Mouse (Mus musculus) lung, postnatal 0 days (tissue): ENCODE data around the gene Zbtb16. TPM values are rescaled to one million over a fixed set of nuclear protein-coding genes. Genes with fewer than 3 reads are reported as not detected.

Experiments
- ATAC-seq: fragments of 200-750 bp; cut with Nextera tagmentation; 2 replicates; pipeline ENCODE4 v1.8.0; 2017; ENCODE audit warnings: moderate library complexity
- DNase-seq: peaks from one replicate; pipeline ENCODE4 v3.0.0-alpha.2; 2016; ENCODE audit warnings: low spot score
- H3K27ac ChIP-seq: fragments of 300-500 bp; sonication (generic); 2 replicates; pipeline ENCODE4 v1.5.1; 2014; ENCODE audit warnings: antibody characterized with exemption, mild to moderate bottlenecking, low read length, mixed read lengths
- H3K27me3 ChIP-seq: fragments of 300-500 bp; sonication (generic); replicated peaks from 2 replicates; pipeline ENCODE4 v1.6.1; 2014; ENCODE audit warnings: low read length, mixed read lengths; ENCODE audit not compliant: insufficient read depth
- H3K36me3 ChIP-seq: fragments of 300-500 bp; sonication (generic); 2 replicates; pipeline ENCODE4 v1.6.1; 2014; ENCODE audit warnings: low read length, mixed read lengths; ENCODE audit not compliant: insufficient read depth
- H3K4me1 ChIP-seq: fragments of 300-500 bp; sonication (generic); 2 replicates; pipeline ENCODE4 v1.6.1; 2014; ENCODE audit warnings: antibody characterized with exemption, low read depth, low read length, mixed read lengths; ENCODE audit not compliant: insufficient read depth
- H3K4me2 ChIP-seq: fragments of 300-500 bp; sonication (generic); replicated peaks from 2 replicates; pipeline ENCODE4 v1.6.1; 2014; ENCODE audit warnings: low read depth, mild to moderate bottlenecking, low read length, moderate library complexity, mixed read lengths
- H3K4me3 ChIP-seq: fragments of 300-500 bp; sonication (generic); 2 replicates; pipeline ENCODE4 v1.5.1; 2014; ENCODE audit warnings: low read depth, low read length
- H3K9ac ChIP-seq: fragments of 300-500 bp; sonication (generic); replicated peaks from 2 replicates; pipeline ENCODE4 v1.6.1; 2014; ENCODE audit warnings: low read depth, mild to moderate bottlenecking
- H3K9me3 ChIP-seq: fragments of 300-500 bp; sonication (generic); 2 replicates; pipeline ENCODE4 v1.6.1; 2016; ENCODE audit warnings: low read length, mixed read lengths
- CTCF ChIP-seq: IDR thresholded peaks from 2 replicates; pipeline ENCODE4 v1.5.1; 2016; ENCODE audit warnings: antibody characterized with exemption, mild to moderate bottlenecking
- EP300 ChIP-seq: IDR thresholded peaks from 2 replicates; pipeline ENCODE4 v1.6.1; 2016; ENCODE audit warnings: antibody characterized with exemption, mild to moderate bottlenecking, control low read depth
- WGBS: fragments of 180-500 bp; shearing (Covaris S2); extraction: QIAGEN DNeasy Blood & Tissue Kit; methylation state at CpG from one replicate; pipeline ENCODE4 v1.1.7; 2014; 5-methylcytosine and 5-hydroxymethylcytosine counted together
- polyA plus RNA-seq: library from polyadenylated mRNA; unstranded; fragments of >200 nt; fragmentation: Nextera tagmentation; extraction: Ambion mirVana; gene quantifications from 2 replicates; pipeline ENCODE4 v1.2.1, GENCODE M21; 2015

The Zbtb16 gene
- polyA plus RNA-seq, 1 experiment from 2014 or later = 19.7 TPM

- TF ChIP-seq CTCF (no peak), EP300 (no peak)
- ATAC-seq = no peak
- WGBS = 52% methylated on average over 6 of the region's 6 CpGs
- Histone ChIP-seq H3K9ac (no peak overlapping the region), H3K4me2 (no peak overlapping the region), H3K27ac (no peak overlapping the region), H3K4me3 (no peak overlapping the region), H3K27me3 (no peaks in the 10 kb centered on the region), H3K36me3 (no peaks in the 10 kb centered on the region), H3K4me1 (peaks cover 41% of the 10 kb centered on the region), H3K9me3 (no peaks in the 10 kb centered on the region)
- DNase-seq = no peak
Observed at GRCm38 (mm10) chr9:48784937-48785336, 51.1 kb downstream of the Zbtb16 start.

DNA sequence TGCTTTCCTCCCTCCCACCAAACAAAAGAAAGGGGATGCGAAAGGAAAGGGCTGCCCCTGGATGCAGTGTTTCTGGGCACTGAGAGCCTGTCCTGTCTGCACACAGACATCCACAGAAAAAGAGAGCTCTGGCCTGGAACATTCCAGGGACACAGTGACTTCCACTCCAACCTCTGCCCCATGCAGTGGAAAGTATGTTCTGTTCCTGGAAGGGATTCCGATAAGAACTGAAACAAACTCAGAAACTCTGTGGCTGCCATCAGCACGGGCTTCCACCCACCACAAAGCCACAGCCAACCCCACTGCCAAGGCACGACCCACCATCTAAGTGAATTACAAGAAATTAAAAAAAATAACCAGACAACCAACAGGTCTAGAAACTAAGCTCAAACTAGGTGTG, 52.7 kb downstream of the Zbtb16 start:
- WGBS = 42% methylated on average over 4 of the region's 4 CpGs
- DNase-seq (no peak), ATAC-seq (peak; percentile 52)
- Histone ChIP-seq H3K9ac (no peak overlapping the region), H3K4me2 (no peak overlapping the region), H3K27ac (peak overlapping the region; percentile 57), H3K27me3 (no peaks in the 10 kb centered on the region), H3K9me3 (no peaks in the 10 kb centered on the region), H3K4me1 (peaks cover 31% of the 10 kb centered on the region), H3K4me3 (no peak overlapping the region), H3K36me3 (no peaks in the 10 kb centered on the region)
- TF ChIP-seq CTCF (no peak), EP300 (peak; percentile 82; the same call in 1 of the 2 replicates)

DNA sequence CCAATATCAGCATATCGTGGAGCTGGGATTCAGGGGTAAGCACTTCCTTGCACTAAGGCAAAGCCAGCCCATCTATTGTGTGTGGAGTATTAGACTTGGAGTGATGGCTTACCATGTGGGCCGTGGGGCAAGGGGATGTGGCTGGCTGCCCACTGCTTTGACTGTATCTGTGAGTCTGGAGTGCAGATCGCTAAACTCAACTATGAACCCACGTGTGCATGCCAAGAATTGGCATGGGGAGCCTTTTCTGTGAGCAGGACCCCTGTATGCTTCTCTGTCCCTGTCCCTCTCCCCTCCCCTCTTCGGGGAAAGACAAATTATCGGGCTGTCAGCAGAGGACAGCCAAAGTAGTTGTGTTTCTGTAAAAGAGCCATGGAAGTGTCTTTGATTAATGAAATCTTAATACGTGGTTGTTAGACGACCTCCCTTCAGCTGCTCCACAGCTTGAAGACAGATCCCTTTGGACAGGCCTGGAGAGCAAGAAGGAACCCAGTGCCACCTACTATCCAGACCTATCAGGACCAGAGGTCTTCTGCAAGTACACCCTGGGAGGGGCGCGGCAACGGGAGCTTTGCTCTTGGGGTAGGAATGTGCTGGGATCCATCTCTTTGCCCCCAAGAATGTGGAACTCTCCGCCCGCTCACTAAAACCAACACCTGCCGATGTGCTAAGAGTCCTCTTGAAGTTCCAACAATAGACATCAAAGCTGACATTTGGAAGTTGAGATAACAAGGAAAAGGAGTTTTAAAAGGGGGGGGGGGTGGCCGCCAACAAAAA, 53.5 kb downstream of the Zbtb16 start:
- Histone ChIP-seq H3K27me3 (no peaks in the 10 kb centered on the region), H3K9ac (no peak overlapping the region), H3K4me1 (peaks cover 22% of the 10 kb centered on the region; the same call in 1 of the 2 replicates), H3K9me3 (no peaks in the 10 kb centered on the region), H3K4me3 (no peak overlapping the region), H3K4me2 (no peak overlapping the region), H3K36me3 (no peaks in the 10 kb centered on the region), H3K27ac (peak overlapping the region; percentile 60)
- peak; percentile 78 for ATAC-seq
- 27% methylated on average over 15 of the region's 15 CpGs for WGBS
- DNase-seq = peak; percentile 65
- no peak for TF ChIP-seq CTCF
- TF ChIP-seq EP300 = peak; percentile 94

DNA sequence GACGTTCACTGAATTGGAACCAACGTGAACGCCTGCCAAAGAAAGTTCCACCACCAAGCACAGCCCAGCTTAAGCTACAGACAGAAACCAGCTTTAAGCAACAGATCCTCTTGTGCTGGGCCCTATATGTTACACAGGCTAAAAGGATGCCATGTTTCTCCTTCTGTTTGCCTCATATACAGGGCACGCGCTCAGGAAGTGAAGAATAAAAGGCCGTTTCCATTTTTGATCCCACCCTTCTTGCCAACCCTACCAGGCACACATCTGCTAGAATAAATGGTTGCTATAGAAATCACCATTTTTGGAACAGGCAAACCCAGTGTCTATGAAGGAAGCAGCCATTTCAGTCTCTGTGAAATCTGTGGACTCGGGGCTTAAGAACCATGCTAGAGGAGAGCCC, 59.8 kb downstream of the Zbtb16 start:
- H3K4me1 ChIP-seq = peaks cover 12% of the 10 kb centered on the region
- H3K9me3 ChIP-seq = no peaks in the 10 kb centered on the region
- no peak overlapping the region for H3K9ac ChIP-seq
- H3K27me3 ChIP-seq = no peaks in the 10 kb centered on the region
- WGBS = 81% methylated on average over 7 of the region's 7 CpGs
- TF ChIP-seq EP300 = no peak
- TF ChIP-seq CTCF = no peak
- no peak overlapping the region for H3K4me3 ChIP-seq
- DNase-seq = no peak
- H3K4me2 ChIP-seq = no peak overlapping the region
- no peak for ATAC-seq
- no peaks in the 10 kb centered on the region for H3K36me3 ChIP-seq
- H3K27ac ChIP-seq = peak overlapping the region; percentile 79

DNA sequence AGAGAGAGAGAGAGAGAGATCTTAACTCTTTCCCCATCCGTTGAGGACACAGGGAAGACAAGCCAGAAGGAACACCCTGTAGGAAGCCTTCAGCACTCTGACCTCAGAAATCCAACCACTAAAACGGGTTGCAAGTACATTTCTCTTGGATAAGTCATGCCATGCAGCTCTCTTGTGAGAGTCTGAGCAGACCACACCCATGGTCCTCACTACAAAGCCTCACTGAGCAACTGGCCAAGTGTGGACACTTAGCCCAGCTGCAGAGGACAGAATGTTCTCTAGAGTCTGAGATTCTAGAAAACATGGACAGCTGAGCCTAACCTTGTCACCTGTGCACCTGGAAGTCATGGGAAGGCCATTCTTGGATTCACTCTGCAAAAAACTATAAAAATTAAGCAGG, 60.5 kb downstream of the Zbtb16 start:
- no peak overlapping the region for H3K4me3 ChIP-seq
- no peak overlapping the region for H3K4me2 ChIP-seq
- no peaks in the 10 kb centered on the region for H3K9me3 ChIP-seq
- H3K4me1 ChIP-seq = peaks cover 12% of the 10 kb centered on the region
- peak overlapping the region; percentile 79 for H3K27ac ChIP-seq
- no peaks in the 10 kb centered on the region for H3K27me3 ChIP-seq
- DNase-seq (peak; percentile 92), ATAC-seq (peak; percentile 92)
- TF ChIP-seq EP300 (peak; percentile 100), CTCF (no peak)
- H3K36me3 ChIP-seq = no peaks in the 10 kb centered on the region
- WGBS = 23% methylated on average over 2 of the region's 2 CpGs
- no peak overlapping the region for H3K9ac ChIP-seq

DNA sequence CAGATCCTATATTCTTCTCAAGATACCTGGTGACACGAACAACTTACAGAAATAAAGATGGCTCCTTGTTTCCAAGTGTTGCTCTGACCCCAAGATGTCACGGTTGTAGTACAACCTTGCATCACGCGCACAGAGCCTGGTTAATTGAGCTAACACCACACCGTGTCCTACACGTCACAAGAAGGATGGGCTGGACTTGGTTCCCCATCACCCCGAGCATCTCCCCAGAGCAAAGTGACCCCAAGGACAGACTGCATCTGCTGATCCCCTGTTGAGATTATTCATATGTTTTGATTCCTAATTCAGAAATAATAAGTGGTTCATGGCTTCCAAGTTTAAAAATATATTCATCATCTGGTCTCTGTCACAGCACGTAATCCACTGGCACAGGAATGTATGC, 62.3 kb downstream of the Zbtb16 start:
- ATAC-seq (no peak), DNase-seq (no peak)
- Histone ChIP-seq H3K27me3 (no peaks in the 10 kb centered on the region), H3K9ac (no peak overlapping the region), H3K4me1 (peaks cover 12% of the 10 kb centered on the region), H3K9me3 (no peaks in the 10 kb centered on the region), H3K4me3 (no peak overlapping the region), H3K4me2 (no peak overlapping the region), H3K27ac (no peak overlapping the region), H3K36me3 (no peaks in the 10 kb centered on the region)
- no peak for TF ChIP-seq CTCF
- TF ChIP-seq EP300 = no peak
- 87% methylated on average over 8 of the region's 8 CpGs for WGBS
